Mouse (Mus musculus): ENCODE data around the gene Ranbp17. TPM values are rescaled to one million over a fixed set of nuclear protein-coding genes. Genes with fewer than 3 reads are reported as not detected.

Gene Ranbp17
- polyA plus RNA-seq, 1 experiment, result 28.7 TPM

DNA sequence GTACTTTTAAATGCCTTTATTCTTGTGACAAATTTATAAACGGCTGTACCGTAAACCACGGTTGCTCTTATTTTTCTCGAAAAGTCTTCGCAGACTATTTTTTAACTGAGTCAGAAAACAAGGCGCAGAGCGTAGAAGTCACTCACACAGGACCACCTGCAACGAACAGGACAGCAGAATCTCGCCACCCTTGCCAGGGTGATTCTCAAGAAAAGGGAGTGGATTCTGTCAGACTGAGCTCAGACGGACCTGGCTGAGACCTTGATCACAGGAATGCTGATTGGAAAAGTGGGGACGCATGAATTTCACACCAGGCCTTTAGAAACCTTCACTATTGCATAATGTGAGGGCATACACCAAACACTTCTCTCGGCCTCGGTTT is 316.4 kb downstream of the Ranbp17 start:
- Histone ChIP-seq H3K4me1 (ENCODE audit: control insufficient read depth, insufficient read depth, low read length) (peaks cover 10% of the 10 kb centered on the region), H3K27me3 (ENCODE audit: control insufficient read depth, insufficient read depth, low read length) (peaks cover 11% of the 10 kb centered on the region)
- TF ChIP-seq POLR2A (IDR thresholded peaks at IDR 0.05; ENCODE audit: control insufficient read depth, low read depth, low read length), result no peak
- no peak for TF ChIP-seq CTCF (IDR thresholded peaks at IDR 0.05; ENCODE audit: control insufficient read depth, insufficient read depth, insufficient replicate concordance, low read depth, low read length)

DNA sequence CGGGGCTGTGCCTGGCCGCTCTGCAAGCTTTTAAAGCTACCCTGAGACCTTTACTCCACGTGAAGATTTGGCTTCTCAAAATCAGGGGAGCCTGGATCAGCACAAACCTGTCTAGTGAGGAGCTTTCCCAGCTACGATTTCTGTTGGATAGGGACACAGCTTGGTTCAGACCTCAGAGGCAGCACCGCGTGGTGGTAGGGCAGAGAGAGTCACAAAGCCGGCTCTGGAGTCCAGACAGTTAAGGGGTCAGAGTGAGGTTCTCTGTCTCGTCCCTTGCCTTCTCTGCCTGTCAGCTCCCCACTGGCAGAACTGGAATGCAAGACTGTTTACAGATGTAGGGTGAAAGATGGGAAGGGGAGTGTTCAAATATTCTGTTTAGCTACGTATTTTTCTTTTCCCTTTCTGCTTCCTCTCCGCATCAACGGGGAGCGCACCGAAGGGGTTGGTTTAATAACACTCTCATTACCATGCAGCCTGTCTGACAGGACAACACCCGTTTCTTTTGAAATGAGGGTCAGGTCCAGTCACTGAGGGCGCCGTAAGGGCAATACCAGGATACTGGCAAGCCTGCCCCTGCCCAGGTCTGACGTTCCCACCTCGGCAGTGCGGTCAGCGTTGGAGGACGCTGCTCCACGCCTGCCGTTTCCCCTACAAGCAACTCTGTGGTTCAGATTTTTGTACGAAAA is 317.0 kb downstream of the Ranbp17 start:
- Histone ChIP-seq H3K4me3 (ENCODE audit: control insufficient read depth, low read depth, low read length) (no peak overlapping the region), H3K4me1 (ENCODE audit: control insufficient read depth, insufficient read depth, low read length) (peaks cover 10% of the 10 kb centered on the region), H3K27me3 (ENCODE audit: control insufficient read depth, insufficient read depth, low read length) (peaks cover 11% of the 10 kb centered on the region), H3K36me3 (ENCODE audit: control insufficient read depth, insufficient read depth, low read length) (no peaks in the 10 kb centered on the region), H3K27ac (ENCODE audit: control insufficient read depth, insufficient read depth, low read depth, low read length) (no peak overlapping the region)
- TF ChIP-seq CTCF (IDR thresholded peaks at IDR 0.05; ENCODE audit: control insufficient read depth, insufficient read depth, insufficient replicate concordance, low read depth, low read length), result no peak
- no peak for TF ChIP-seq POLR2A (IDR thresholded peaks at IDR 0.05; ENCODE audit: control insufficient read depth, low read depth, low read length)

More for the DNA sequence above, 316.4 kb downstream of the Ranbp17 start:
- Histone ChIP-seq H3K36me3 (ENCODE audit: control insufficient read depth, insufficient read depth, low read length) (no peaks in the 10 kb centered on the region), H3K27ac (ENCODE audit: control insufficient read depth, insufficient read depth, low read depth, low read length) (no peak overlapping the region), H3K4me3 (ENCODE audit: control insufficient read depth, low read depth, low read length) (no peak overlapping the region)

- Histone ChIP-seq H3K27ac (ENCODE audit: control insufficient read depth, insufficient read depth, low read depth, low read length) (no peak overlapping the region), H3K27me3 (ENCODE audit: control insufficient read depth, insufficient read depth, low read length) (peaks cover 8% of the 10 kb centered on the region), H3K36me3 (ENCODE audit: control insufficient read depth, insufficient read depth, low read length) (no peaks in the 10 kb centered on the region), H3K4me1 (ENCODE audit: control insufficient read depth, insufficient read depth, low read length) (peaks cover 5% of the 10 kb centered on the region), H3K4me3 (ENCODE audit: control insufficient read depth, low read depth, low read length) (no peak overlapping the region)
- TF ChIP-seq CTCF (IDR thresholded peaks at IDR 0.05; ENCODE audit: control insufficient read depth, insufficient read depth, insufficient replicate concordance, low read depth, low read length), result no peak
- no peak for TF ChIP-seq POLR2A (IDR thresholded peaks at IDR 0.05; ENCODE audit: control insufficient read depth, low read depth, low read length)
Observed at GRCm38 (mm10) chr11:33195531-33196446, 317.8 kb downstream of the Ranbp17 start.

DNA sequence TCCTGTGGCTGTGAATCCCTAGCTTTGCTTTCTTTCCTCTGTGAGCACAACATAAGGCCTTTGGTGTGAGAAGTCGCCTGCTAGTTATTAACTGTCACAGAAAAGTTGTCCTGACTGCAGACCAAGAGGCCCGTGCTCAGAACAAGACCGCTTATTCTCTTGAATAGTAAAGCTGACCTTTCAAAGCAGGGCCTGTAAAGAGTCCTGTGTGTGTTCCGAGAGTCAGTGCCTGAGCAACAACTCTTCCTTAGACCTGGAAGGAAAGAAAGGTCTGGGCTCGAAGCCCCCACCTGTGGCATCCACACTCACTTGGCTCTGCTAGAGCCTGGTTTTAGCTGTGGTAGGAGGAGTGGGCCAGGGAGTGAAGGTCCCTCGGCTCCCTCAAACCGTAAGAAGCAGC is 318.5 kb downstream of the Ranbp17 start:
- no peak overlapping the region for H3K27ac ChIP-seq (ENCODE audit: control insufficient read depth, insufficient read depth, low read depth, low read length)

DNA sequence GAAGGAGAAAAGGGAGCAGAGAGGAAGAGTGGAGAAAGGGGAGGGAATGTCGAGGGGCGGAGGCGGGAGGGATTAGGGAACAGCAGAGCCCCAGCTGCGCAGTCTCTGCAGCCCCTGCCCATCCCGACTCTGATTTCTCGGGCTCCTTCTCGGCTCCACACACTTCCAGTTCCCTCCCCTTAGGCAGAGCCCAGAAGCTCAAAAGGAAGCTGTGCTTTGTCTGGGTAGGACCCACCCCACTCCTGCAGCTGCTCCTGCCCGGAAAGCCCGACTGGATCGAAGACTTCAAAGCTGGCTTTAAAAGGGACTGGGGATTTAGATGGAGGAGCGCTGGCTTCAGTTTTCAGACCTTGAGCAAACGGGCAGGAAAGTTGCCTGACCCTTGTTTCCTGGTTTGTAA is 319.9 kb downstream of the Ranbp17 start:
- TF ChIP-seq CTCF (IDR thresholded peaks at IDR 0.05; ENCODE audit: control insufficient read depth, insufficient read depth, insufficient replicate concordance, low read depth, low read length), result no peak
- no peak for TF ChIP-seq POLR2A (IDR thresholded peaks at IDR 0.05; ENCODE audit: control insufficient read depth, low read depth, low read length)
- Histone ChIP-seq H3K4me1 (ENCODE audit: control insufficient read depth, insufficient read depth, low read length) (no peaks in the 10 kb centered on the region; the same call in 1 of the 2 replicates), H3K27me3 (ENCODE audit: control insufficient read depth, insufficient read depth, low read length) (peaks cover 2% of the 10 kb centered on the region; the same call in 1 of the 2 replicates), H3K36me3 (ENCODE audit: control insufficient read depth, insufficient read depth, low read length) (no peaks in the 10 kb centered on the region), H3K27ac (ENCODE audit: control insufficient read depth, insufficient read depth, low read depth, low read length) (no peak overlapping the region), H3K4me3 (ENCODE audit: control insufficient read depth, low read depth, low read length) (no peak overlapping the region)

More for the DNA sequence above, 318.5 kb downstream of the Ranbp17 start:
- Histone ChIP-seq H3K27me3 (ENCODE audit: control insufficient read depth, insufficient read depth, low read length) (peaks cover 6% of the 10 kb centered on the region), H3K4me1 (ENCODE audit: control insufficient read depth, insufficient read depth, low read length) (peaks cover 1% of the 10 kb centered on the region; the same call in 1 of the 2 replicates), H3K36me3 (ENCODE audit: control insufficient read depth, insufficient read depth, low read length) (no peaks in the 10 kb centered on the region), H3K4me3 (ENCODE audit: control insufficient read depth, low read depth, low read length) (no peak overlapping the region)
- TF ChIP-seq POLR2A (IDR thresholded peaks at IDR 0.05; ENCODE audit: control insufficient read depth, low read depth, low read length) (no peak), CTCF (IDR thresholded peaks at IDR 0.05; ENCODE audit: control insufficient read depth, insufficient read depth, insufficient replicate concordance, low read depth, low read length) (no peak)

DNA sequence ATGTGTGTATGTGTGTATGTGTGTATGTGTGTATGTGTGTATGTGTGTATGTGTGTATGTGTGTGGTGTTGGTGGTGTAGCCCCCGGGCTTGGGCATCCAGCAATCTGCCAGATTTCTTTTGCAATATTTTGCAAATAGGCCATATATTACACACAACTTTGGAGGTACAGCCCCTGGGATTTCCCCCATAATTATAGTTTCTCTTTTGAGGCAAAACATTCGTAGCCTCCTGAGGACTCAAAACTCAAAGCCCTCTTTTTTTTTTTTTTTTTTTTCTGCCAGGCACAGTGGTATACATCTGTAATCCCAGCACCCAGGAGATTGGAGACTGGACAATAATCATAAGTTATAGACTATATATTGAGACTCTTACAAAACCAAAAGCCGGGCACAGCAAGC is 331.7 kb downstream of the Ranbp17 start:
- Histone ChIP-seq H3K4me3 (ENCODE audit: control insufficient read depth, low read depth, low read length) (no peak overlapping the region), H3K27me3 (ENCODE audit: control insufficient read depth, insufficient read depth, low read length) (no peaks in the 10 kb centered on the region), H3K36me3 (ENCODE audit: control insufficient read depth, insufficient read depth, low read length) (no peaks in the 10 kb centered on the region), H3K4me1 (ENCODE audit: control insufficient read depth, insufficient read depth, low read length) (peaks cover 3% of the 10 kb centered on the region), H3K27ac (ENCODE audit: control insufficient read depth, insufficient read depth, low read depth, low read length) (no peak overlapping the region)
- TF ChIP-seq CTCF (IDR thresholded peaks at IDR 0.05; ENCODE audit: control insufficient read depth, insufficient read depth, insufficient replicate concordance, low read depth, low read length), result no peak
- no peak for TF ChIP-seq POLR2A (IDR thresholded peaks at IDR 0.05; ENCODE audit: control insufficient read depth, low read depth, low read length)

GRCm38 (mm10) chr11:33180701-33181116 is 332.8 kb downstream of the Ranbp17 start:
- no peak for TF ChIP-seq POLR2A (IDR thresholded peaks at IDR 0.05; ENCODE audit: control insufficient read depth, low read depth, low read length)
- no peak for TF ChIP-seq CTCF (IDR thresholded peaks at IDR 0.05; ENCODE audit: control insufficient read depth, insufficient read depth, insufficient replicate concordance, low read depth, low read length)
- H3K27ac ChIP-seq (ENCODE audit: control insufficient read depth, insufficient read depth, low read depth, low read length), result no peak overlapping the region
- no peaks in the 10 kb centered on the region for H3K36me3 ChIP-seq (ENCODE audit: control insufficient read depth, insufficient read depth, low read length)
- no peaks in the 10 kb centered on the region for H3K27me3 ChIP-seq (ENCODE audit: control insufficient read depth, insufficient read depth, low read length)
- peaks cover 3% of the 10 kb centered on the region for H3K4me1 ChIP-seq (ENCODE audit: control insufficient read depth, insufficient read depth, low read length)
- H3K4me3 ChIP-seq (ENCODE audit: control insufficient read depth, low read depth, low read length), result no peak overlapping the region; the same call in 1 of the 2 replicates
